Mouse (Mus musculus) spleen, adult 12 weeks (tissue): ENCODE results near the gene Tpmt.

Experiments used
- DNase-seq: peaks from one replicate; pipeline ENCODE4 v3.0.0; 2022; ENCODE audit warnings: low spot score

Gene Tpmt

GRCm38 (mm10) chr13:47044617-47044947 lies at the start of gene Tpmt:
Gene Tpmt, minus strand, starts transcription at chr13:47044737.
- DNase-seq = no peak

- DNase-seq = no peak
These were observed 49.3 kb upstream of the Tpmt start for GRCm38 (mm10) chr13:47093791-47094190.

- DNase-seq = no peak
These were observed 44.7 kb upstream of the Tpmt start for GRCm38 (mm10) chr13:47089271-47089670.

- no peak for DNase-seq
These were observed 43.9 kb upstream of the Tpmt start for GRCm38 (mm10) chr13:47088433-47088832.

- DNase-seq = no peak
These were observed 36.5 kb upstream of the Tpmt start for GRCm38 (mm10) chr13:47080905-47081505.

DNA sequence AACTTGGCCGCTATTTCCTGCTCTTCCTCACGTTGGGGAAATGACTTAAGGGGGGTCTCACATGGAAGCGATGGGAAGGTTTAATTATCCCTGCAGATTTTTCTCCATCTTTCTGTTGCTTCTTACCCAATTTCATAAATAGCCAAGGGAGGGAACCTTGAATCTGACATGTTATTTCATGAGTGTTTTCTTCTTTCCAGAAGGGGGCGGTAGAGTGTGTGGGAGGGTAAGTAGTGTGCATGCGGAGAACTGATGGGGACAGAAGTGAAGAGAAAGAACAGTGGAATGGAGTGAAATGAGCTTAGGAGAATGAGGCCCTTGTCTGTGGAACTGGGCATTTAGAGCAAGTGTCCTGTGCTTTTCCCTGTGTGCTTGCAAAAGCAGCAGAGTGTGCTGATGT lies 34.3 kb upstream of the Tpmt start:
- no peak for DNase-seq

DNA sequence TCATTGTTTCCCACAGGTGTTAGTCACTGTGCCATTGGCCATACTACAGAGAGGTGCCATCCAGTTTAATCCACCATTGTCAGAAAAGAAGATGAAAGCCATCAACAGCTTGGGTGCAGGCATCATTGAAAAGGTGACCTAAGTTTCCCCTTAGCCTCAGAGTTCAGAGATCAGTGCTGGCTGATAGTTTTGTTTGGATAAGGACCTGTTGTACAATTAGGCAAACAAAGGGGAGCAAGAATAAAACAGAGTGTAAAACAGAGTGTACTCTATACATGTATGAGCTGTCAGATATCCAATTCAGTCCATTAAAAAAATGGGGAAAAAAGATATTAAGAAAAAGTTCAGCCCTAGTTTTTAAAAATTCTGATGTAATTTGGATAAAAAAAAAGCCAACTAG lies 32.8 kb upstream of the Tpmt start:
- no peak for DNase-seq

DNA sequence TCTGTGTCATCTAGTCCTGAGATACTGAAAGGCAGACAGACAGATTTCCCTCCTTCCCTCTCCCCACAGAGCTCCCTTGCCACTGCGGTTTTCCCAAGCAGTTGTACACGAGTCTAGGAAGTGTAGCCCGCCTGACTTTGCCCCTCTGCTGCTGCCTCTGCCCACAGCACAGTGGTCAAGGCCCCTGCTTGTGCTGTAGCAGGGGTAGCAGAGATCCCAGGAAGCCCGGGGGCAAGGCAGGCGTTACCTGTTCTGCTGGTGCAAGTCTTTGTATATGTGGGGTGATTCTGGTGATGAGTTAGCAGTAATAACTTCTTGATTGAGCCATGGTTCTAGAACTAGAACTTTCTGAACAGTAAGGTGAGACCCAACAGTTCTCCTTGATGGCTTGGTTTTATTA lies 31.6 kb upstream of the Tpmt start:
- DNase-seq = no peak

- DNase-seq = no peak
These were observed 27.9 kb upstream of the Tpmt start for GRCm38 (mm10) chr13:47072484-47072883.

GRCm38 (mm10) chr13:47071871-47072270 lies 27.3 kb upstream of the Tpmt start:
- no peak for DNase-seq

DNA sequence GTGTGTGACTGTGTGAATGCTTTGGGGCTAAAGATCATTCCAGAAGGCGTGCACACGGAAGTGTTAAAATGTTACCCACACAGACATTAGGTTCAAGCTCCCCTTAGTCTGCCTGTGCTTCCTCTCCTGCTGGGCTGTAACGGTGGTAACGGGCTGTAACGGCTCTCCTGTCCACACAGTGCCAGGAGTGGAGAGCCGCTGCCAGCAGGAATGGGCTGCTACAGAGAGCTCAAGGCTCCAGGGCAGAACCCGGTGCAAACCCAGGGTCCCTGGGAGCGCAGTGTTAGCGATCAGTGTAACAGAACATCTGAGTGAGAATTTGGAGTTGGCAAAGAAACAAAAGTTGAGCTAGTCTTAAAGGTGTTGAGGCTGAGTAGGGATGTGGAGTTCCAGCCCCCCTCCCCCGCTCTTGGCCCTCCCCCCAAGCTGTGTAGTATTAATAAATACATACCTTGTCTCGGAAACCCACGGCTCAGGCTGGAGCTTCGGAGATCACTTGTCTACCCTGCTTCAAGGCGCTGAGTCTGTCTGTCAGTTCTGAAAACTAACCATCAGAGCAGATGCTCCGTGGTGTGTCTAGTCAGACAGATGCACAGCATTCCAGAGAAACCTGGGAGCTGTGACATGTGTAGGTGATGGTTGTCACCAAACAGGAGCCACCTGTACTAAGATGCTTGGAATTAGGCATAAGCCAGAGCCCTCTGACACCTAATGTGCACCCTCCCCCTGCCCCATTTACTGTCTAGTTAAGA lies 26.0 kb upstream of the Tpmt start:
- no peak for DNase-seq

DNA sequence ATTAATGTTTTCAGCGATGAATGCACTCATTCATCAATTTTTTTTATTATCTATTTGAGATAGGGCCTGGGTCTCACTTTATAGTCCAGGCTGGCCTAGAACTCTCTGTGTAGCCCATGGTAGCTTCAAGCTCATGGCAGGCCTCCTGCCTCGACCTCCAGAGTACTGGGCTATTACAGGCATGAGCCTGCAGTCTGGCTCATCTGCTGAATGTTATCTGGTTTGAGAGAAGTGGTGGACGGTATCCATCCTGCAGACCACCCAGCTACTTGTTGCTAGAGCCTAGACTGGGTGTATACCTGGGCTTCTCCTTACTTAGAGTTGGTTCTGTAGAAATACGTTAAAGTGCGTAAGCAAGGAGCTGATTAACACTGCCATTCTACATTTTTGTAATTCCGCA lies 22.5 kb upstream of the Tpmt start:
- DNase-seq = no peak

DNA sequence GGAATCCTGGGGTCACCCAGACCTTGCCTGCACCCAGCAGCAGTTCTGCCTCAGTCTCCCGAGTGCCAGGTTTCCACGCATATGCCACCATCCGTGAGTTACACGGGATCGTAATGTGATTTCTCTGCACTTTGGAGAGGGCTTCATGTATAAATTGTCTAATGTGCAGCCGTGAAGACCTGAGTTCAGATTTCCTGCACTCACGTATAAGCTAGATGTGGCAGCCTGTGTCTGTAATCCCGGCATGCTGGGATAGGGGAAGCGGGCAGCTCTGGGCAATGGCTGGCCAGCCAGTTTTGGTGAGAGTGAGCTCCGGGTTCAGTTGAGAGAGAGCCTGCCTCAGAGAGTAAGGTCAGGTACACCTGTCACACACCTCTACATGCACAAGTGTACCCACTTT lies 22.0 kb upstream of the Tpmt start:
- no peak for DNase-seq

DNA sequence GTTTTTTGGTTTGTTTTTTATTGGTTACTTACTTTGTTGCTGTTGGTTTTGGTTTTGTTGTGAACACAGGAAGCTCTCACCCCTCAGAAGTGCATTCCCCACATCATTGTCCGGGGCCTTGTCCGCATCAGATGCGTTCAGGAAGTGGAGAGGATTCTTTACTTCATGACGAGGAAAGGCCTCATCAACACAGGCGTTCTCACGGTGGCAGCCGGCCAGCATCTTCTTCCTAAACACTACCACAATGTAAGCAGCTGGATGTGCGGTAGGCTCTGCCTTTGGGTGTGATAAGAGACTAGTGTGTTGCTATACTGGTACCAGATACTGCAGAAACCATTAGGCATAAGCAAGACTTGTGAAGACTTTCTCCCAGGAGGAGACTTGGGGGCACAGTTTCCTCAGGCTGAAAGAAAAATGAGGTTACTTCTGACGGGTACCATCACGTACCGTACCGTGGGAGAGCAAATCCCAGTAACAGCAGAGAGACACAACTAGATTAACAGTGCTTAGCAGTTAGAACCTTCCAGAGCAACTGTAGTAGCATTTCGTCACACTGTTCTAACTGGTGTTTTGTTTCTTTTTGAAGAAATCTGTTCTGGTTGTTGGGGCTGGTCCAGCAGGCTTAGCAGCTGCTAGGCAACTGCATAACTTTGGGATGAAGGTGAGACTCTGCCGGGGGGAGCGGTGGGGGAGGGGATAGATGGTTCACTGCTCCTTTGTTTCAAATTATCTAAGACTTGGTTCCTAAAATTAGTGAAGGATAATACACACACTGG lies 19.6 kb upstream of the Tpmt start:
- DNase-seq = no peak

GRCm38 (mm10) chr13:47062756-47063155 lies 18.2 kb upstream of the Tpmt start:
- DNase-seq = no peak

- DNase-seq = no peak
These were observed 12.2 kb upstream of the Tpmt start for GRCm38 (mm10) chr13:47056781-47057180.

DNA sequence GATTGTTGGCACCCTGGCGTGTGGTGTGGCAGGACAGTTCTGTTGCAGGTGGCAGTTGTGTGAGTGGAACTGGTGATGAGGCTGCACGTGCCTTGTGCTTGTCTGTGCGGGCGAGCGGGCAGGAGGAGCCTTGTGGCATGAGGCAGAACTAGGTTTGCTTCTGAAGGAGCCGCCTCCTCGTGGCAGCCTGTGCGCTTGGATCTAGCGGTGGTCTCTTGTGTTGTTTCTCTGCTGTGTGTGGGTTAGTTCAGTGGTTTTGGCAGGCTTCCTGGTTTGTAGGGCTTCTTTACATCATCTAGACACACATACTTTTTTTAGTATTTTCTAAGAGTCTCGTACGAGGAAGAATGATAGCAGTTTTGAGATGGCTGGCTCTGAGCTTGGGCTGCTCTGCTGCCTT lies 11.6 kb upstream of the Tpmt start:
- DNase-seq = no peak

- no peak for DNase-seq
These were observed 9.4 kb upstream of the Tpmt start for GRCm38 (mm10) chr13:47053971-47054370.

DNA sequence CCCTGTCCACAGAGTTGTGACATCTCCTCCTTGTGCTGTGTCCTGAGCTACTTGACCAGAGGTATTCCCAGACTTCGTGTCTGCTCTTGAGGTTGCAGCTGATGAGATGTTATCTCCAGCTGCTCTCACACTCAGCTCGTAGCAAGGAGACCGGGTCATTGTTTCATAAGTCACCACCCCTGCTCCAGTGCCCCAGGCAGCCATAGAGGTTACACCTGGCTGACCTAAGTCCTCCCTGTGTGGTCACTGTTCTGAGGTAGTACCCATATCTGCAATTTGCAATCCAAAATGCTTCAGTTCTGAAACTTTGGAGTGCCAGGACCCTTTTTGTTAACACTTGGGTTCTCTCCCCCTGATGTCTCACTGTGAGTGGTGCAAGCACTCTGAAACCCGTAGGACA lies 5.5 kb upstream of the Tpmt start:
- DNase-seq = no peak

DNA sequence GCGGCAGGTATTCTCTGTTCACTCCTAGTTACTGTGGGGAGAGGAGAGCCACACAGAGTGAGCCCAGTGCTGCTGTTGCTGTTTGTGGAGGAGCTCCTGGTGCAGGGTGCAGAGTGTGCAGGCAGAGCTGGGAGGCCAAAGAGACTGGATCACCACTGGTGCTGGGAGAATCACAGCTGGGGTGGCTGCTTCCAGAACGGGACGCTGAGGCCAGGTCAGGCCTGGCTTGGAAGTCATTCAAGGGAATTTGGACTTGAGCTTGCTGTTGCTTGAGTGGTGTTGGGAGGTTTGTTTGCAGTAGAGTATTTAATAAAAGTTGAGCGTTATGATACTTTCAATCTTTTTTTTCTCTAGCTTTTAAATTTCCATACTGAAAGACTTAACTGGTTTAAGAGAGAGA lies 3.5 kb upstream of the Tpmt start:
- no peak for DNase-seq

- no peak for DNase-seq
These were observed 512 bp downstream of the Tpmt start for GRCm38 (mm10) chr13:47043833-47044616.

DNA sequence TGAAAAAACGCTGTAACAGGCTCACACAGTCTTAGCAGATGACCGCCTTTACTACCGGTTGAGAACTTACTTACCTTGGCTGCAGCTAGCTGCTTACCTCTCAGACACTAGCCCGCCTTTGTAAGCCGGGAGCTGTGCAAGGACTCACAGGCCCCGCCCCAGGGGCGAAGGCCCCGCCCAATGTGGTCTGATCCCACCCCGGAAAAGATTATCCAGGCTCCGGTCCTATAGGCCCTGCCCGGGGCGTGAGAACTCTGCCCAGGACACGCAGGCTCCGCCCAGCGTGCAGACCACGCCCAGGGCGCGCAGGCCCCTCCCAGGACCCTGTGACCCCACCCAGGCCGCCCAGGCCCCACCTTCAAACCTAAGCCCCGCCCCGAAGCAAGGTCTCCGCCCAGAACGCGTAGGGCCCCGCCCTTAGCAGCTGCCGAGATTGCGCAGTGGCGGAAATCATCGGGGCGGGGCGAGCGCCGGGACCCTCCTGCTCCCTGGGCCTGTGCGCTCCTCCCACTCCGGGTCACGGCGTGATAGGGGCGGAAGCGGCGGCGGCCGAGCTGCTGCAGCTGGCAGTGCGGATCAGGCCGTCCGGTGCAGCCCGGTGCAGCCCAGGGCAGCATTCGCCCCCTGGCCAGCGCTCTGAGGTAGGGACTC lies 1.4 kb downstream of the Tpmt start, which contains the start of gene Kdm1b:
Gene Kdm1b, plus strand, starts transcription at position 470 of the 651 bp plus-strand sequence.
- DNase-seq = peak; percentile 96
